Mouse (Mus musculus): ENCODE measurements around the gene Cyp8b1.

- no peak for TF ChIP-seq CTCF (IDR thresholded peaks at IDR 0.05; ENCODE audit: borderline replicate concordance, extremely low read depth, insufficient read depth, insufficient read length)
- TF ChIP-seq POLR2A (IDR thresholded peaks at IDR 0.05; ENCODE audit: borderline replicate concordance, extremely low read depth, insufficient read depth, insufficient read length, poor library complexity, severe bottlenecking), result no peak
Observed at GRCm38 (mm10) chr9:121908321-121908720, 7.8 kb downstream of the Cyp8b1 start.

All from brain, embryonic 14.5 days (tissue).